Mouse (Mus musculus) left cerebral cortex, postnatal 4 days (tissue): Measurements from ENCODE around the gene Gm10642. TPM values are rescaled to one million over a fixed set of nuclear protein-coding genes. Genes with fewer than 3 reads are reported as not detected.

ENCODE experiments used
- DNase-seq: peaks from one replicate; pipeline ENCODE4 v3.0.0-alpha.2; 2022
- intact Hi-C: fragments of 180-260 bp; cut with DNase I; formaldehyde crosslinking; loops from one replicate; pipeline ENCODE4 v1.15.1; 2025
- total RNA-seq, 2 experiments: library from RNA; stranded (reverse); gene quantifications; 2 replicates each; pipeline ENCODE4 v1.2.3; 2021

The Gm10642 gene
- 1 to 10 TPM in 1 of 2 experiments, under 1 TPM in 1; 0.58 to 1.3 TPM for total RNA-seq

DNA sequence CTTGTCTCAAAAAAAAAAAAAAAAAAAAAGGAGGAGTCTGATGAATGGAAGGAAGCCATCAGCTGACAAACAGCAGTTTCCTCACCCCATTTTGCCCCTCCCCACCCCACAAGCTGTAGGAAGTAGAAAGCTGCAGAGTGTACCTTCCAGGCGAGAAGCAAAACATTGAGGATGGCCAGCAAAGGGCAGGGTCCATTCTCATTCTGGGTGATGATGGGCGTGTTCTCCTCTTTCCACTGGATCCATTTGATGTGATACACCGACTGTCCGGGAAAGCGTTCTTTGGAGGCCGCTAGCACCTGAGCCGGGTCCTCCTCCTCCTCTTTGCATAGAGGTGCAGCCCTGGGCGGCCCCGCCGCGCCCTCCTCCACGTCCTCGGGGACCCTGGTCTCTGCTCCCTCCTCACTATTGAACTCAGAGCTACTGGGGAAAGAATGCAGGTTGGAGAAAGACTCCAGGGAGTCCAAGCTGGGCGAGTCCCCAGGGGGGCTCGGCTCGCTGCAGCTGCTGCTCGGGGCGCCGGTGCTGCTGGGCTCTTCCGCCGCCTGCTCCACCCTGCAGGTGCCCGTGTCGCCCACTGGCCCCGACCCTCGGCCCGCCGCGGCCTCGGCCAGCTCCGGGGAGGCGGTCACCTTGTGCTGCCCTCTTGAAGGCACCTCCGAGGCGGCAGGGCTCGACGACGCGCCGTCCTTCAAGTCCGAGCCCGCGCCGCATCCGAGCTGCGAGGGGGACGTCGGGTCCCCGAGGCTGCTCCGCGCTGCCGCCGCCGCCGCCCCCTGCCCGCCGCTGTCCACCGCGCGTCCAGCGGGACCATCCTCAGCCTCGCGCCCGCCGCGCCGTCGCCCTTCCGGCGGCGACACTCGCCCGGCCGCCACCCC, at the start of gene Gm10642:
Gene Gm10642 (plus strand): TSS at position 122 of the 878 bp plus-strand sequence.
- intact Hi-C loops: no loop called here
- peak; percentile 45 for DNase-seq

DNA sequence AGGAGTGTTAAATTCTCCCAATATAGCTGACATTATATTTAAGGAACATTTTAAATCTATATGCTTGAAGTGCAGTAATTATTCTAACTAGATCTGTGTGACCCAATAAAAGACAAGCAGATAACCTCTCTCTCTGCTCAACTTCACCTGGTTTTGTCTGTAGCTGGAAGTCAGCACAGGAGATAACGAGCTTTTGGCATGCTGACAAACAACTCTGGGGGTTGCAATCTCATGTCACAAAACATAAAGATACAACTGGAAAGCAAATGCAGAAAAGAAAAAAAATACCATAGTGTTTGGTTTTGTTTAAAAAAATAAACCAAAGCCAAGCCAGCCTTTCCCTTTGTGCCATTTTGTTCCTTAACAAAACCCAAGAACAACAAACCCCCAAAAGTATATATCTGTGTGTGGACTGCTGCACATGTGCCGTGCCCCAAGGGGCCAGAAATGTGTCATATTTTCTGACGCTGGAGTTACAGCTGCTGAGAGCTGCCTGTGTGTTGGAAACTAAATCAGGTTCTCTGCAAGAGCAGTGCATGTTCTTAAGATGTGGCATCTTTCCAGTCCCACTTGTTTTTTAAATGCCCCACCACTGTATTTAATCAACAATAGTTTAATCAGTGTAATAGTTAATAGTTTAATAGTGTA, 44.9 kb upstream of the Gm10642 start:
- DNase-seq: no peak
- intact Hi-C loops: no loop called here

DNA sequence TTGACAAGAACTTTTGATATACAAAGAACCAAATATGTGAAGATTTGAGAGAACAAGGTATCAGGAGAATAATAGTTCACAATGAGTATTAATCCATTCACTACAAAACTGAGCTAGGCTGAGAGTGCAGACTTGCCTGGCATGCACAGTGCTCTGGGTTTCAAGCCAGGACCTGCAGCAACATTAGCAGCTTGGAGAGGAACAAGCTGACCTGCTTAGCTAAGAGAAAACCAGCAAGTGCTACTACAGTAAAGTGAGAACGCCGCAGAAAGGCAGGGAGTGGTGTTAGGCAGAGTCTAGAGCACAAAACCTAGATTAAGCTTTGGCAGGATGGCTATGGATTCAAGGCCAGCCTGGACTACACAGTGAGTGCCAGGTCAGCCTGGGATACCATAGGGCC, 26.3 kb upstream of the Gm10642 start:
- DNase-seq: no peak
- intact Hi-C loops: no loop called here

DNA sequence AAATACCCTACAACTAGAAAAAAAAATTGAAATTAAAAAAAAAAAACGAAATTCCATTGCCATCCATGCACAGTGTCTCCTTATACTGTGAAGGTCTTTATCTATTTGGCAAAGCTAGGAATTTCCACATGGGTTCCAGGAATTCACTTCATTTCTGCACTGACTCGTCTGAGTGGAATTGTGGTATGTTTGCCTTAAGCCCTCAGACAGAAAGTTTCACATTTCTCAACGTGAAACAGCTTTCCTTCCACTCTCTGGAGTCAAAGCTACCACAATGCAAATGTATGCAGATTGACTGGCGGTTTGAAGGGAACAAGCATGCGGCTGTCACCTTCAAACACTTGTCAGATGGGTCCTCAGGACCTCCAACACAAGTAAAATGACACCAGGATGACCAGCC, 24.4 kb upstream of the Gm10642 start:
- intact Hi-C loops: no loop called here
- DNase-seq: no peak

DNA sequence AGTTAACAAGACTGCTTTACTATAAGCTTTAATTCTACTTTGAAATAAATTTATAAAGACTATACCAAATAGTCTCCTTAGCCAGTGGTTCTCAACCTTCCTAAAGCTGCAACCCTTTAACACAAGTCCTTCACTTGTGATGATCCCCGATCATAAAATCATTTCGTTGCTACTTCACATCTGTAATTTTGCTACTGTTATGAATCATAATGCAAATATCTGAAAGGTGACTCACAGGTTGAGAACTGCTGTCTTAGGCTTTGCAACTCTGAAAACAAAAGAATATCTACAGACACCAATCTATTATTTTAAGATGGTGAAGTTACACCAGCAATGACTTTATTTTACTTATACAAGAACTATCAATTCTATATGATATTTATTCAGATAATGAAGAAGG, 19.3 kb upstream of the Gm10642 start:
- intact Hi-C loops: no loop called here
- no peak for DNase-seq

DNA sequence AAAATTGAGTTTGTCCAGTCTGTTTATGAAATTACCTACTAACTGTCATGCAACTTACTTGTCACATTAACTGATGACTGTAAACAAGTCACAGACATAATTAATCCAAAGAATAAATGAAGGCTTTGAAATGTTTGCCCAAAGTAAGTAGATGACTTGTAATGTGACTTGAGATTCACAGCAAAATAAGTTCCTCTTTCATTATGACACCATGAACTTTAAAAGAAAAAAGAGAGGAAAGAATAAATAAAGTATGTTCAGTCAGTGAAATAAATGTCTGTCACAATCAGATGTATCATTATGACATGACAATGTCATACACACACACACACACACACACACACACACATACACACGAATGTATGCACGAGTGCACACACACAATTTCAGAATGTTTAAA, 5.8 kb upstream of the Gm10642 start:
- intact Hi-C loops: no loop called here
- no peak for DNase-seq

DNA sequence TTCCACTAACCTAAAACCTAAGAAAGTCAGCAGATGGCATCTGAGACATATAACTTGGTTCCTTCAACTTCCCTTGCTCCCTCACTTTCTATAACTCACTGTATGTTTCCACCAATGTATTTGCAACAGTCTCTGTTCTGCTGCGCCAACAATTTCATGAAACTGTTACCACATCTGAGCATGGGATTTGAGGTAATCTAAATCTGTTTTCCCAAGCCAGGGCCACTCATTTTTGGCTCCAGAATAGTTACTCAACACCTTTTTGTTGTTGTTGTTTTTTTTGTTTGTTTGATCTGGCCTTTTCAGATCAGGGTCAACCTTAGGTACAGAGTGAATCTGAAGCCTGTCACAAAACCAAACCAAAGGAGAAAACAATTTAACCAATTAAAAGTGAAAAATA, 5.1 kb upstream of the Gm10642 start:
- intact Hi-C loops: no loop called here
- DNase-seq: no peak

DNA sequence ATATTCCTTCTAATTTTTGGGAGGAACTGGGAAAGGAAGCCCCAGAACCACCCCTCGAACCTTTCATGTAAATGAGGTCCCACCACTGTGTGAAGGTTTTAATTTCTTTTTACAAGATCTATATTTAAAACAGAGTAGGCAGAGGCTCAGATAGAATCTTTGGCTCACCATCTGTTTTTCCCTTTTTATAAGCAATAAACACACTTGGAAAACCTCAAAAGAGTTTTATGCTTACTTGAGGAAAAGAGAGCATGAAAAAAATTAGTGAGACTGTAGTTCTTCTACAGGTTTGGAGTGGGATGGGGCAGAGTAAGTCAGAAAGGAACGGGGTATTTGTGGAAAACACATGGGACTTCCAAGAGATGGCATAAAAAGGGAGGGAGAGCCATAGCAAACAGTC, 3.8 kb upstream of the Gm10642 start:
- DNase-seq: no peak
- intact Hi-C loops: no loop called here

DNA sequence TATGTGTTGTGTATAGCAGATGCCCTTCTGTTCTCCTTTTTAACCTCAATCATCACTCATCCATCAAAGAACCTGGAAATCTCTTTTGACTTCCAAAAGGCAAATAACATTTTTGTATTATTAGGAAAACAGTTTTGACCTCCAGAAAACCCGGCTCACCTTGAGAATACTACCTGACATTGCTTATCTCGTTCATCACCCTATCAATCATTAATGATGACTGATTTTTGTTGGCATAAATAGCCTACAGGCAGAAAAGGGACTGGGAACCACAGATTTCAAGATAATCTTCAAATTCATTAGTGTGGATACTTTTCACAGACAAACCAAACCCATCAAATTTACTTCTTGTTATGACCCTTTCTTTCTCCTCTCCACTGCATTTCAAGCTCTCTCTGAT, 2.2 kb upstream of the Gm10642 start:
- no peak for DNase-seq
- intact Hi-C loops: no loop called here

DNA sequence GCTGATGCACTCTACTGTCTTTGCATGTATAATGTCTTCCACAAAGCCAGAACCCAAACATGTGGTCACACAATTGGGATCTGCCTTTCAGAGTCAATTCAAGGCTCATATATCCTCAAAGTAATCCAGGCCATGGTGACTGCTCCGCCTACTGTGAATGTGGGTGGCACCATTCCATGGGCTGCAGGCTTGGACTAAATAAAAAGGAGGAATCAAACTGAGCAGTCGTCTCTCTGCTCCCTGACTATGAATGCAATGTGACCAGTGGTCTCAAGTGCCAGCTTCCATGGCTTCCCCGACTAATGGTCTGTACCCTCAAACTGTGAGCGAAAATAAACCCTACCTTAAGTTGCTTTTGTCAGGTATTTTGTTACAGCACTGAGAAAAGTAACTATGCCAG, 1.6 kb upstream of the Gm10642 start:
- DNase-seq: no peak
- intact Hi-C loops: no loop called here

DNA sequence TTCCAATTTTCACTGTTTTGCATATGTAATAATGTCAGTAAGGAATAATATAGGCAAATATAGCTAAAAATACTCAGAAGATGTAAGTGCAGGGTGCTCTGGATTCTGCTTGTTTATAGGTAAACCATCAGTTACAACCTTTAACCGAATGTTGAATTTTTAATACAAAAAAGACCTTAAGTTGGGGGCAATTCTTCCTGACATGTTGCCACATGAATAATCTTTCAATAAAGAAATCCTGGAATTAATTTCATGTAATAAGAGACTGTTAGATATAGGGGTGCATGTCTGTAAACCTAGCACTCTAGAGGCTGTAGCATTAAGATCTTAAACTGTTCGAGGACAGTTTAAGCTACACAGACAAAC, 304 bp upstream of the Gm10642 start:
- DNase-seq: no peak
- intact Hi-C loops: no loop called here

DNA sequence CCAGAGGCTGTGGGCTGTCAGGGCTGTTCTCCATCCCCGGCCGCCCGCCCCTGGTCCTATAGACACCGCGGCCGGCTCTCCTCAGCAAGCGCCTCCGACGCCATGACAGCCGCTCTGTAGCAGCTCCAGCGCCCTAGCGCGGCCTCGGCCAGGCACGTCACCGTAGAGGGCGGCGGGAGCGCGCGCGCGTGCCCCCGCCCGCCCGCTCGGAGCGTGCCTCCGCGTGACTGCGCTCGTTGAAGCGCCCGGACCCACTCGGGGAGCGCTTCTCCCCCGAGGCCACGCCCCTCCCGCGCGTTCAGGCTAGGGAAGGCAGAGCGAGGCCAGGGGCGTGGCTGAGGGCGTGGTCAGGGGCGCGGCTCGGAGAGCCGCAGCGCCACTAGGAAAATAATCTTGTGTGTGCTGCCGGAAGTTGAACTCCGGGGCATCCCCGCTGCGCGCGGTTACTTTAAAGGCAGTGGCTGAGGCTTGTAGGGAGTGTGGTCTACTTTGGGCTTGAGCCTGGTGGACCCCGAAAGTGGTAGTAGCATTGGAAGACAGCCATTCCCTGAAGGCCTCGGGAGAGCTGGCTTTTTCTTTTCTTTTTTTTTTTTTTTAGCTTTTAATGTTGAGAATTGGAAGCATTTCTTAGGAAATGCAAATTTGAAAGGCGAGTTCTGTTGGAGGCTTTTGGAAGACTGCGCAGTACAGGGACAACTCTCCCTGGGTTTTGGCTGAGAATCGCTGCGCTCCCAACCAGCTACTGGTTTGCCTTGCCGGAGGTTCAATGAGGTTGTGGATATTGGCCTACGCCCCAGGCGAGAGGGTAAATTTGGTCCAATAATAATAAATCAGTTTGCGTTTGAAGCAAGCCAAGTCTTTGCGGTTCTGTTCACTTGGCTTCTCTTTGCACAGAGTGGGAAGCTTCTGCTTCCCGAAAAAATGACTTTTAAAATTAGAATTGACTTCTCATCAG, 1.2 kb downstream of the Gm10642 start, which contains the start of gene Mindy2:
Gene Mindy2 (minus strand): TSS at position 162 of the 955 bp plus-strand sequence.
- DNase-seq: peak; percentile 99
- intact Hi-C loops: no loop called here

DNA sequence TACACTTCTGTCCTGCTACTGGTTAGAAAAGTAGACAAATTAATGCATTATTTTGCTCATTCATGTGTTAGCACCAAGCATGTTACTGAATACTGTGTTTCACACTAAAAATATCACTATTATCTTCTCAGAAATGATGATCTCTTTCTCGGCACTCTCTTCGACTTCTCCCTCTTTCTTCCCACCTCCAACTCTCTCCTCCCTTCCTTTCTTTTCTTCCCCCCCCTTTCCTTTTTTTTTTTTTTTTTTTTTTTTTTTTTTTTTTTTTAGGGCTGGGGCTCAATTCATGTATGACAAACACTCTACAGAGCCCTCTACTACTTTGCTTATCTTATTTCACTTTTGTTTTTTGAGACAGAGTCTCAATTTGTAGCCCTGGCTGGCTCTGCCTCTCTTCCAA, 2.2 kb downstream of the Gm10642 start:
- intact Hi-C loops: no loop called here
- DNase-seq: no peak

DNA sequence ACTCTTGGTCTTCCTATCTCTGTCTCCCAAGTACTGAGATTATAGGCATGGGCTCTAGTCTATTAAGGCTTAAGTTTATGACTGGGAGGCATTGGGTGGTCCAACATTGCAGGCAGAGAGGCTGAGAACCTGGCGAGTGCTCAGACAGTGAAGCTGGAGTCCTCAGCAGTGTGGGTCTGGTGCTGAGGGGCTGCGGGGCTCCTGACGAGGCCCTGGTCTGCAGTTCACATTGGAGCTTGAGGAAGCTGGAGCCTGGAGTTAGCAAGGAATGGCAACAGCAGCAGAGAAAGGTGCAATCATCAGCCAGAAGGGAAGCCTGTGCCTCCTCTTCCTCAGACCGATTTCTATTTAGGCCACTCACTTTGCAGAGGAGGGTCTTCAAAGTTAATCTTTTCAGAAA, 8.8 kb downstream of the Gm10642 start:
- DNase-seq: no peak
- intact Hi-C loops: no loop called here

DNA sequence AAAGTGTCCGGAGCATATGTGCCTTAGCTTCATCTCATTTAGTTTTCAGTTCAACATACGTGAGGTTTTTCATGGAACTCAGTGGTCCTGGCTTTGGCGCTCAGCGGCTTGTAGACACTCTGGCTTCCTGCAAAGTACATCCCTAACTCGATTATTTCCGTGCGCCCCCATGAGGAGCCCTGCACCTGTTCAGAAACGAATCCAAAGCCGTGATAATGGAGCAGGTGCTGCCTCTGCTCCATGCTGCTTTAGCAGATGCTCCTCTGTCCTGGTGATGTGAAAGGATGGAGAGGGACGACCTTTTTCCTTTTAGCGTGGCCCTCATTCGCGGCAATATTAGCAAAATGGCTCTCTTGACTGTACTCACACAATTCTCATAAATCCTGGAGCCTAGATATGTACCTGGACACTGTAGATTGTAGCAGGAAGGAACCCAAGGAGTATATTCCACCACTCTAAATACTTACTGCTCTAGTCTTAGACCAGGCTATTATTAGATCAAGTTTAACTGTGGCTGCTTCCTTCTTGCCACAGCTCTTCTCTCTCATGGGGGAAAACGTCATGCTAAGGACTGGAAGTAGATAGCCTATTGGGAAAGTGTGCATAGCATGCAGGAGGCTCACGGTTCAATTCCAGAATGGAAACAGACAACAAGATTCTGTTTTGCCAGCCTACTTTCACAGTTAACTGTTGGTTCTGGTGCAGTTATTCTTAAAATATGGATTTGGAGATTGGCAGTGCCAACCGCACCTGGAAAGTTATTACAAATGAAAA, 9.5 kb downstream of the Gm10642 start:
- intact Hi-C loops: no loop called here

DNA sequence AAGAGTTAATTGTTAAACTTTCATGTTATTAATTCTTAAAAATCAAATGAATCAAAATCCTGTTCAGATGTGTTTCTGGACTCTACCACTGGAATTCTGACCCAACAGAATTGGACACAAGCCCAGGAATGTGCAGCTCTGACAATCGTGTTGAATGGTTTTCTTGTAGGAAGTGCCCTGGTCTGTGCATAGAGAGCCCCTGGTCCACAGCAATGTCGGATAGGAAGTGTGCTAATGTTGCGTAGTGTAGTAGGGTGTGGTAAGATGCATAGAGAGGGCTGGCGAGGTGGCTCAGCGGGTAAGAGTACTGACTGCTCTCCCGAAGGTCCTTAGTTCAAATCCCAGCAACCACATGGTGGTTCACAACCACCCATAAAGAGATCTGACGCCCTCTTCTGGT, 10.8 kb downstream of the Gm10642 start:
- intact Hi-C loops: no loop called here

More for the DNA sequence above, 9.5 kb downstream of the Gm10642 start:
- peak; percentile 70 for DNase-seq

DNA sequence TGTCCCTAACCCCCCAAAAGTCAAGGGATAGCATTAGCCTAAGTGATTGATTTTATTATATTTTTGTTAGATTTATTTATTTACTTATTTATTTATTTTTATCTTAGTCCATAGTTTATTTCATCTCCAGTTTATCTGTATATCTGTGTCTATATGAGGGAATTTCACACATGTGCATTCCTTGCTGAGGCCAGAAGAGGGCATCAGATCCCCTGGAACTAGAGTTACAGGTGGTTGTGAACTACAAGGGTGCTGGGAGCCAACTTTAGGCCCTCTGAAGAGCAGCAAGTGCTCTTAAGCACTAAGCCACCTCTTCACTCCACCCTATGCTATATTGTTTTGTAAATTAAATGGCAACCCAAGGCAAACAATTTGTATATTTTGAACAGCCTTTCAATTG, 12.0 kb downstream of the Gm10642 start:
- intact Hi-C loops: no loop called here
- DNase-seq: no peak

More for the DNA sequence above, 10.8 kb downstream of the Gm10642 start:
- DNase-seq: no peak

DNA sequence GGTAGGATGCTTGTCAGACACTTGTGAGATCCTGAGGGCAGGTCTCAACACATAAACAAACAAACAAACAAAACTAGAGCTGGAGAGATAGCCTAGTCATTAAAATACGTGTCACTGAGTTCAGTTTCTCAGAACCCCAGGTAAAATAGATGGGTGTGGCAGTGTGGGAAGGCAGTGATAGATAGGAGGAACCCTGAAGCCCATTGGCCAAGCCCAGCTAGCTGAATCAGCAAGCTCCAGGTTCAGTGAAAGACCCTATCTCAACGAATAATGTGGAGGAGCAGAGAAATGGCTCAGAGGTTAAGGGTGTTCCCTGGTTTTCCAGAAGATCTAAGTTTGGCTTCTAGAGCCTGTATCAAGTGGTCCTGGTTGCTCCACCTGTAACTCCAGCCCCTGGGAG, 13.1 kb downstream of the Gm10642 start:
- intact Hi-C loops: no loop called here
- DNase-seq: no peak

DNA sequence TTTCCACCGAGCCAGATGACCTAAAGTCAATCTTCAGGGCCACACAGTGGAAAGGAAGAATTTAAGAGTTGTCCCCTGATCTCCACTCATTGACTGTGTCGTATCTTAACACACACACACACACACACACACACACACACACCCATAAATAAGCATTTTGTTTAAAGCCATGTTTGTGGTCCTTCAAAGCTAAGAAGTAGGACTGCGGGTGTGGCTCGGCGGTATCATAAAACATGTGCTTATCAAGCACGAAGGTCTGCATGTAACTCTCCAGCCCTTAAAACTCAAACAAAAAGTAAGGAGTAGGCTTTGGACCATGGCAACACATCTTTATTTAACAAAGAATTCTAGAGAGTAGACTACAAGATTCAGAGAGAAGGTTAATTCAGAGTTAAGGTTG, 14.3 kb downstream of the Gm10642 start:
- DNase-seq: no peak
- intact Hi-C loops: loop anchor here (10.0 kb wide), 2 partner anchors 264 to 404 kb away; no protein-coding TSS in a partner anchor

DNA sequence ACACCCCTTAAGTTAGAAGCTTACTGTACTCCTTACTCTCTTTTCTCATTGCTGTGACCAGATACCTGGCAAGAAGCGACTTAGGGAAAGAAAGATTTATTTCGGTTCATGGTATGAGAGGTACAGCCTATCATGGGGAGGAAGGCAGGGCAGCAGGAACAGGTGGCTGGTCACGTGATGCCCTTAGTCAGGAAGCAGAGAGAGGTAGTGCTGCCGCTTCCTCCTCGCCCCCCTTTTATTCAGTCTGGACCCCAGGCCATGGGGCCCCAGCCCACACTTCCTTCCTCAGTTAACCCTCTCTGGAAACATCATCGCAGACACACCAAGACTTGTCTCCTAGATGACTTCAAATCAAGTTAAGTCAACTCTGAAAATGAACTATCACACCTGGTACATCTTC, 15.2 kb downstream of the Gm10642 start:
- intact Hi-C loops: loop anchor here (10.0 kb wide), 2 partner anchors 264 to 404 kb away; no protein-coding TSS in a partner anchor
- DNase-seq: no peak
